Mouse (Mus musculus): ENCODE measurements at regions not wholly inside any gene's neighbourhood (a gene's known extent, or its start where the extent isn't known, plus 50 kb on each side); places are given as distances from the start of the nearest gene placed in this dataset.

- no peak for DNase-seq (ENCODE audit: low read depth in 1 of 2, low spot score in 2 of 2)
- whole genome bisulfite sequencing = 83% methylated on average over 3 of the region's 3 CpGs
- no peak overlapping the region for H3K4me3 ChIP-seq (ENCODE audit: extremely low read depth, insufficient read depth, insufficient read length)
- H3K27ac ChIP-seq (ENCODE audit: insufficient read depth, low read length) = no peak overlapping the region
- H3K27me3 ChIP-seq (ENCODE audit: control insufficient read depth, insufficient read depth, low read length) = no peaks in the 10 kb centered on the region
- no peaks in the 10 kb centered on the region for H3K36me3 ChIP-seq (ENCODE audit: control insufficient read depth, insufficient read depth, low read length)
- TF ChIP-seq POLR2A (IDR thresholded peaks at IDR 0.05; ENCODE audit: low read depth, low read length) (no peak), CTCF (IDR thresholded peaks at IDR 0.05; ENCODE audit: extremely low read depth, insufficient read depth, insufficient read length, insufficient replicate concordance) (no peak)
- H3K4me1 ChIP-seq (ENCODE audit: control insufficient read depth, insufficient read depth, insufficient read length) = no peaks in the 10 kb centered on the region
Measured at GRCm38 (mm10) chr3:41480186-41480585, 75.3 kb upstream of the Jade1 start.

GRCm38 (mm10) chr3:41478971-41479370 lies 76.6 kb upstream of the Jade1 start:
- no peak overlapping the region for H3K27ac ChIP-seq (ENCODE audit: insufficient read depth, low read length)
- H3K36me3 ChIP-seq (ENCODE audit: control insufficient read depth, insufficient read depth, low read length) = no peaks in the 10 kb centered on the region
- no peak for DNase-seq (ENCODE audit: low read depth in 1 of 2, low spot score in 2 of 2)
- H3K4me1 ChIP-seq (ENCODE audit: control insufficient read depth, insufficient read depth, insufficient read length) = no peaks in the 10 kb centered on the region
- H3K27me3 ChIP-seq (ENCODE audit: control insufficient read depth, insufficient read depth, low read length) = no peaks in the 10 kb centered on the region
- no peak overlapping the region for H3K4me3 ChIP-seq (ENCODE audit: extremely low read depth, insufficient read depth, insufficient read length)
- no peak for TF ChIP-seq POLR2A (IDR thresholded peaks at IDR 0.05; ENCODE audit: low read depth, low read length)
- TF ChIP-seq CTCF (IDR thresholded peaks at IDR 0.05; ENCODE audit: extremely low read depth, insufficient read depth, insufficient read length, insufficient replicate concordance) = no peak
- WGBS = 95% methylated on average over 2 of the region's 2 CpGs

GRCm38 (mm10) chr3:41476516-41476915 lies 79.0 kb upstream of the Jade1 start:
- H3K36me3 ChIP-seq (ENCODE audit: control insufficient read depth, insufficient read depth, low read length) = no peaks in the 10 kb centered on the region
- no peaks in the 10 kb centered on the region for H3K4me1 ChIP-seq (ENCODE audit: control insufficient read depth, insufficient read depth, insufficient read length)
- WGBS = 95% methylated on average over 6 of the region's 6 CpGs
- no peaks in the 10 kb centered on the region for H3K27me3 ChIP-seq (ENCODE audit: control insufficient read depth, insufficient read depth, low read length)
- no peak overlapping the region for H3K4me3 ChIP-seq (ENCODE audit: extremely low read depth, insufficient read depth, insufficient read length)
- TF ChIP-seq POLR2A (IDR thresholded peaks at IDR 0.05; ENCODE audit: low read depth, low read length) = no peak
- TF ChIP-seq CTCF (IDR thresholded peaks at IDR 0.05; ENCODE audit: extremely low read depth, insufficient read depth, insufficient read length, insufficient replicate concordance) = no peak
- DNase-seq (ENCODE audit: low read depth in 1 of 2, low spot score in 2 of 2) = no peak
- H3K27ac ChIP-seq (ENCODE audit: insufficient read depth, low read length) = no peak overlapping the region

GRCm38 (mm10) chr3:41472586-41472985 lies 82.9 kb upstream of the Jade1 start:
- TF ChIP-seq CTCF (IDR thresholded peaks at IDR 0.05; ENCODE audit: extremely low read depth, insufficient read depth, insufficient read length, insufficient replicate concordance) = no peak
- TF ChIP-seq POLR2A (IDR thresholded peaks at IDR 0.05; ENCODE audit: low read depth, low read length) = no peak
- 89% methylated on average over 3 of the region's 3 CpGs for WGBS

GRCm38 (mm10) chr3:41469106-41469505 lies 86.4 kb upstream of the Jade1 start:
- Histone ChIP-seq H3K4me3 (ENCODE audit: extremely low read depth, insufficient read depth, insufficient read length) (no peak overlapping the region), H3K4me1 (ENCODE audit: control insufficient read depth, insufficient read depth, insufficient read length) (no peaks in the 10 kb centered on the region), H3K27me3 (ENCODE audit: control insufficient read depth, insufficient read depth, low read length) (no peaks in the 10 kb centered on the region), H3K36me3 (ENCODE audit: control insufficient read depth, insufficient read depth, low read length) (no peaks in the 10 kb centered on the region), H3K27ac (ENCODE audit: insufficient read depth, low read length) (no peak overlapping the region)
- DNase-seq (ENCODE audit: low read depth in 1 of 2, low spot score in 2 of 2) = no peak
- TF ChIP-seq POLR2A (IDR thresholded peaks at IDR 0.05; ENCODE audit: low read depth, low read length) (no peak), CTCF (IDR thresholded peaks at IDR 0.05; ENCODE audit: extremely low read depth, insufficient read depth, insufficient read length, insufficient replicate concordance) (no peak)
- 87% methylated on average over 6 of the region's 6 CpGs for WGBS

More at GRCm38 (mm10) chr3:41472586-41472985, 82.9 kb upstream of the Jade1 start:
- no peak overlapping the region for H3K4me3 ChIP-seq (ENCODE audit: extremely low read depth, insufficient read depth, insufficient read length)
- DNase-seq (ENCODE audit: low read depth in 1 of 2, low spot score in 2 of 2) = no peak
- no peak overlapping the region for H3K27ac ChIP-seq (ENCODE audit: insufficient read depth, low read length)
- H3K27me3 ChIP-seq (ENCODE audit: control insufficient read depth, insufficient read depth, low read length) = no peaks in the 10 kb centered on the region
- H3K36me3 ChIP-seq (ENCODE audit: control insufficient read depth, insufficient read depth, low read length) = no peaks in the 10 kb centered on the region
- no peaks in the 10 kb centered on the region for H3K4me1 ChIP-seq (ENCODE audit: control insufficient read depth, insufficient read depth, insufficient read length)

GRCm38 (mm10) chr3:41467857-41468256 lies 87.7 kb upstream of the Jade1 start:
- no peaks in the 10 kb centered on the region for H3K27me3 ChIP-seq (ENCODE audit: control insufficient read depth, insufficient read depth, low read length)
- no peak for TF ChIP-seq POLR2A (IDR thresholded peaks at IDR 0.05; ENCODE audit: low read depth, low read length)
- no peak for TF ChIP-seq CTCF (IDR thresholded peaks at IDR 0.05; ENCODE audit: extremely low read depth, insufficient read depth, insufficient read length, insufficient replicate concordance)
- H3K4me1 ChIP-seq (ENCODE audit: control insufficient read depth, insufficient read depth, insufficient read length) = no peaks in the 10 kb centered on the region
- H3K36me3 ChIP-seq (ENCODE audit: control insufficient read depth, insufficient read depth, low read length) = no peaks in the 10 kb centered on the region
- no peak for DNase-seq (ENCODE audit: low read depth in 1 of 2, low spot score in 2 of 2)
- 67% methylated on average over 1 of the region's 1 CpGs for WGBS
- no peak overlapping the region for H3K4me3 ChIP-seq (ENCODE audit: extremely low read depth, insufficient read depth, insufficient read length)
- H3K27ac ChIP-seq (ENCODE audit: insufficient read depth, low read length) = no peak overlapping the region

GRCm38 (mm10) chr3:41465893-41466292 lies 89.6 kb upstream of the Jade1 start:
- Histone ChIP-seq H3K4me1 (ENCODE audit: control insufficient read depth, insufficient read depth, insufficient read length) (no peaks in the 10 kb centered on the region), H3K36me3 (ENCODE audit: control insufficient read depth, insufficient read depth, low read length) (no peaks in the 10 kb centered on the region), H3K27me3 (ENCODE audit: control insufficient read depth, insufficient read depth, low read length) (no peaks in the 10 kb centered on the region), H3K27ac (ENCODE audit: insufficient read depth, low read length) (no peak overlapping the region), H3K4me3 (ENCODE audit: extremely low read depth, insufficient read depth, insufficient read length) (no peak overlapping the region)
- WGBS = 29% methylated on average over 2 of the region's 2 CpGs
- DNase-seq (ENCODE audit: low read depth in 1 of 2, low spot score in 2 of 2) = no peak
- no peak for TF ChIP-seq CTCF (IDR thresholded peaks at IDR 0.05; ENCODE audit: extremely low read depth, insufficient read depth, insufficient read length, insufficient replicate concordance)
- no peak for TF ChIP-seq POLR2A (IDR thresholded peaks at IDR 0.05; ENCODE audit: low read depth, low read length)
